Mouse (Mus musculus) ovary, adult 18-20 months (tissue): ENCODE measurements at regions not wholly inside any gene's neighbourhood (a gene's known extent, or its start where the extent isn't known, plus 50 kb on each side); places are given as distances from the start of the nearest gene placed in this dataset.

Experiments used
- DNase-seq: peaks from one replicate; pipeline ENCODE4 v3.0.0; 2022; ENCODE audit warnings: low spot score, mixed read lengths

DNA sequence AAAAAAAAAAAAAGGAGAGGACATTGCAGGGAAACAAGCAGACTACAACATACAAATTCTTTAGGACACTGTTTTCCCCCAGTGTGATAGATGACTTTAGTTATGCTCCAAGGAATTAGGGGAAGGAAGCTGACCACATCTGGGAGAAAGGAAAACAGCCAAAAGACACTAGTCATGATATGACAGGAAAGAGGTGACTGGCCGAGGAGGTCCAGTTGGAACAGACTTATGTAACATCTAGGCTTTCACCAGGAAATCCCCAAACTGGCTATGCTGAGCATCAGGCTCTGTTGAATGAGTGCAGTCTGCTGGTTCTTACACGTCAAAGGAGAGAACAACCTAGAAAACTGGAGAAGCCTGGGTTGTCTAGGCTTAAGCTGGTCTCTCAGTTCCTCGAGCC, 163.8 kb downstream of the Hs3st3b1 start:
- no peak for DNase-seq

DNA sequence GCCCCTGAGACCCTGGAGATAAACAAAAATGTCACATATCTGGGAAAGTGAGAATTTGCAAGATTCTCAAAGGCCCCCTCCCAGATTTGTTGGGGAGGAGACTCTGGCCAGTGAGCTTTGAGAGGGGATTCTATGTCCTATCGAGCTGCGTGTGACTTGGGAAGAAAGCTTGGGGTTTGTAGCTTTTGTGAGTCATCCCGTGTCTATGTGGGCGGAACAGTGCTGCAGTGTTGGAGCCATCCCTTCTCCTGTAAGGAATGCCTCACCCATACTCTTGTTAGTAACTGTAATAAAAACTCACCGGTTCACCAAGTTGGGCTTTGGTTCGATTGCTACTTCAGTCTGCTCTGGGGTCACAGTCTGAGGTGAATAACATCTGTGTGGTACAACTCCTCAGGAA, 160.5 kb downstream of the Hs3st3b1 start:
- no peak for DNase-seq

DNA sequence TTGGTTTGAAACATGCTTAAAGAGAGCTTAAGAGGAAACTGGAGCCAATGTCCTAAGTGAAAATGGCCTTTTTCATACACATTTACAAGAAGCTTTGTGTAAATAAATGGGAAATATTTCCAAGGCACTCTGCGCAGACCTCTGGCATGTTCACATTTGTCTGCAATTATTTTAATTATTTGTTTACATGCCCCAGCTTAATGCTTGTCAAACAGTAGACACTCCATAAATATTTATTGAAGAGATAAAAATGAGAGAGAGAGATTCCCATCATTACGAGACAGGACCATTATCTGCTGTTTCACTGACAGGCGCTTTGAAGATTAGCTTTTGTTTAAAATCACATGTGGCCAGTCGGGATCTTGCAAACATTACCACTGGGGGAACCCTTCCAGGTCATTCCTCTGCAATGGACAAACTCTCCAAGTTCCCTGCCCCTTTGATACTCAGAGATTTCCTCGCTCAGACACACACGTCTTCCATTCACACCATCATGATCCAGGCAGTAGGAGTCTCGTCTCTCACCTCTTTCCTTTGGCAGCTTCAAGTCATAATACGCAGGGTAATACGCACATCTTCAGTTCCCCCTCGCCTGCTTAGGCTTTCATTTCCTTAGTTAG, 154.3 kb downstream of the Hs3st3b1 start:
- no peak for DNase-seq

DNA sequence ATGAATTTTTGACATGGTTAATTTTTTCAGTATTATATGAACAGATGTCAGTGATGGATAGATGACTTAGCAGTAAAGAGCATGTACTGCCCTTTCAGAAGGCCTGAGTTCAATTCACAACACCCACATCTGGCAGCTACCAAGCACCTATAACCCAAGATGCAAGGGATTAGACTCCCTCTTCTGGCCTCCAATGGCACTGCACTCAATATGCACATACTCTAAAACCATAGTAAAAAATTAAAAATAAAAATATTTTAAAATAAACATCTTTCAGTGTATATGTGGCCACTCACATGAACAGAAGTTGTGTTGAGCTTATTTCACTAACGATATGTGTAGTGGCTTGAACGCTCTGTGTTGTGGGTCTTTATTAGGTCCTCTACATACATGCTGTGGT, 152.4 kb downstream of the Hs3st3b1 start:
- no peak for DNase-seq

DNA sequence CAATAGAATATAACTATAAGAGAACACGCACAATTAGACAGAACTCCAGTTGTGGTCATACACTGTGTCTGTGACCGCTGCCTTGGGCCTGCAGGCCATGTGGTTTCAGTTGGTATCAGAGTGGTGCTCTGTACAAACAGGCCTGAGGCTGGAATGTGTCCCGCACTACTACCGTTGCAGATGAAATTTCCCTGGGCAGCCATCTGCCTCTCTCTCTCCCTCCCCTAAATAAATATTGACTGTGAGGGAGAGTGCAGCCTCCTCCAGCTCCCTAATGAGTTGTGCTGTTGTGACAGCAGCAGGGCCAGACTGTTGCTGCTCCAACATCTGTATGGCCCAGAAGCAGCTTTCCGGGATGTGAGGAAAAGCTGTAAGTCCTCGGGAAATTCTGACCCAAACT, 146.7 kb downstream of the Hs3st3b1 start:
- DNase-seq, result no peak

DNA sequence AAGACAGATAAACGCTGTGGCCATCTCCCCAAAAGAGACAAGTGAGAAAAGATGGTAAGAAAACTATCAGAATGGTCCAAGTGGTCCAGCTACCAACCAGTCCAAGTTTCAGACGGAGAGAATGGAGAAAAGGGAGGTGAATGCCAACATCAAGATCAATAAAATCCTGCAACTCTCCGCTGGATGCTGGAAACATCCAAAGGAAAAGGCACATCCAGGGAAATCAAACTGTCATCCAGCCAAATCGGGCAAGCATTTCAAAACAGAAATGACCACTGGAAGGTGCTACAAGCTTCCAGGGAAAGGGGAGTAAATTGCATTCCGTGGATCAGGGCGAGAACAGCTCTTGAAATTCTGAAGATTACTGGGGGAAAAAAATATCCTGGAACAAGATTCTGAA, 142.7 kb downstream of the Hs3st3b1 start:
- no peak for DNase-seq

DNA sequence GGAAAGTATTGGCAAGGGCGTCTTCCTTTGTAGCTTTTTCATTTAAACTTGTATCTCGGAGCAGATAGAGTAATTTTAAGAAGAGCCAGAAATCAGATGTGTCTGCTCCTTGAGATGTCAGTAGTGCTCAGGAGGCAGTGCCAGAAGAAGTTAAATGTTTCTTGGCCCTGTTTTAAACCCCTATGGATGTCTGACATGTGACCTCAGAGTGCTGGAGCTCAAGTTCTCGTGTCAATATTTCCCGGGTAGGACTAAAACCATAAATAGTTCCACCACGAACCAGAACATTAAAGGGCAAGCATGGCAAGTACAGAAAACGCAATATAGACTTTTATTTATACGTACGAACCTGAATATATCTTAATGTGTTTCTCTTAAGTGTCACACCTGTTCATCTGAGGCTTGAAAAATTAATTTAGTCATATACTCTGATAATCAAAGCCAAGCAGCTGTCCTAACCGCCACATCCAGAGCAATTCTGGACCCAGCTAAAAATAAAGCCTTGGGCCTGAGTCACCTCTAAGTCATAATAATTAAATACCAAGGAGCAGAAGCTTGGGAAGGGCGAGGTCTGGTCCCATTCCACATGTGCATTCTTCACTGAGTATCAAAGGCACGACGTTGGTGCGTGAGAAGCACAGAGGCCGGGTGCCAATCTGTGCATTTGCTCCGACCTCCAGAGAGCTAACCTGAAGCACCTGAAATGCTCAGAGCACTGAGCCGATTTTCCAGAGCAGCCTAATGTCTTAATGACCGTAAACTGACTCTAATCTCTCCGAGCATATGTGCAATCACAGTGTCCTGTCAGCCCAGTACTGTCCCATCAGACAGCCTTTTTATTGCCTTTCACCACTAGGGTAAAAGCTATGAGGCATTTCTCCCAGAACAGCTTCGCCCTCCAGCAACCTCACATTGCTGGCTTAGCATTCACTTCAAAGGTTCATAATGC, 139.8 kb downstream of the Hs3st3b1 start:
- DNase-seq, result no peak

DNA sequence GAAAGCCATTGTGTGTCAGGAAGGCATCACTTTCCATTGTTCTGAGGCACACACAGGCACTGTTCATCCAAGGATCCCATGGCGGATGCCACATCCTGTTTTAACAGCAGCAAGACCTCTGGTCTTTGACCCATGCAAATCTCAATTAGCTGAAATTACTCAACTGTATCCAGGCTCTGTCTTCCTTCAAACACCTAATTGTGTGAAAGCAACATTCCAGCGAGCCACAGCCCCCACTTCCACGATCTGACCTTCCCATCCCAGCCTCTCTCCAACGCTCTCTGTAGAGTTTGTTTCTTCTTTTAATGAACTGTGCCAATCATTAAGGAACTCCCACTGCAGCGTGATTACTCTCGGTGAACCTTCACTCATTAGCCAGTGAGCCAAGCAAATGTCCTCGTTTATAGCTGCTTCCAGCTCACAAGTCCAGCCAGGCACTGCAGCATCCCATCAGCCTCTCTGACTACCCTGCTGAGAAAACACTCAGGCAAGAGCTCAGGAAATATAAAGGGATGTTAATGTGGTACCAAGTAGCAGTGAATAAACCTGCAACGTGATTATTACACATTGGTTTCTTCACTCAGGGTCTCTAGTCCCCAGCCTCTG, 136.7 kb downstream of the Hs3st3b1 start:
- no peak for DNase-seq

DNA sequence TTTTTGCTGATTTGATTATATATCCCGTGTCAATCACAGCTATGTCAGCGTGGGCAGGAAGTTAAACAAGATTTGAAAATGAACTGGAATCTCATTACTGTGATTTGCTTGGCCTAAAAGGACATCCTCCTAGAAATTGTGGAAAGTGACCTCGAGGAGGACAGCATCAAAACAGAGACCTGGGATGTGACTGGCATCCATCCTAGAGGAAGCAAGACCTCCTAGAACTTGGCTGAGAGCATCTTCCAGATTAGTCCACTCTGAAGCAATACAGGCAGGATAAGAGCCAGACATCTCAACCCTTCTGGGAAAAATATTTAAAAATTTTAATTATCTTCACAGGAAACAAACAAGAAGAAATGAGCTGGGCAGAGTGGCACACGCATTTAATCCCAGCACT, 136.1 kb downstream of the Hs3st3b1 start:
- no peak for DNase-seq

DNA sequence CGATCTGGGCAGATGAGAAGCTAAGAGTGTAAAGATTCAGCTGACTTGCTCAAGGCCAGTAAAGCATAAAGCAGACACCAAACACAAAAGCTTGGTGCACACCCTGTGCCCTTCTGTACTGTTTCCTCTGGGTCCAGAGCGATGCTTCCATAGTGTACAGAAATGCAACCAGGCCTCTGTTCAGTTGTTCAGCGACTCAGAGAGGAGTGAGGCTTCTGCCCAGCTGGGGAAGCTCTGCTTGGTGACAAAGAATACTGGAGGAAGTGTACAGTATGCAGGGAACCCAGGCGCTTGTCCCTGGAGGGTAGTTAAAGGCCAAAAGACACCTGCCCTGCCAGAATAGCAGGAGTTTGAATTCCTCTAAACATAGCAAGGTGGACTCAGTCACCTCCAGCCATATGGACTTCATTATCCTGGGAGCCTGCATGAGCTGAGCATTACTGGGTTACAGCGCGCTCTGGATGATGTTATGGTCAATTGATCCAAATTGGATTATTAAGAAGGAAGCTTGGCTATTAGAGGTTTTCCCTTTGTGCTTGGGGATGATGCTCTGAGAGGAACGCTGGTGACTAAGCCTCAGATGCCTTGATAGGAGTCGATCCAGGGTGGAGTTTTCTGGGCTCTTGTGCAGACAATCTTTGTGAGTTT, 132.5 kb downstream of the Hs3st3b1 start:
- DNase-seq, result no peak

DNA sequence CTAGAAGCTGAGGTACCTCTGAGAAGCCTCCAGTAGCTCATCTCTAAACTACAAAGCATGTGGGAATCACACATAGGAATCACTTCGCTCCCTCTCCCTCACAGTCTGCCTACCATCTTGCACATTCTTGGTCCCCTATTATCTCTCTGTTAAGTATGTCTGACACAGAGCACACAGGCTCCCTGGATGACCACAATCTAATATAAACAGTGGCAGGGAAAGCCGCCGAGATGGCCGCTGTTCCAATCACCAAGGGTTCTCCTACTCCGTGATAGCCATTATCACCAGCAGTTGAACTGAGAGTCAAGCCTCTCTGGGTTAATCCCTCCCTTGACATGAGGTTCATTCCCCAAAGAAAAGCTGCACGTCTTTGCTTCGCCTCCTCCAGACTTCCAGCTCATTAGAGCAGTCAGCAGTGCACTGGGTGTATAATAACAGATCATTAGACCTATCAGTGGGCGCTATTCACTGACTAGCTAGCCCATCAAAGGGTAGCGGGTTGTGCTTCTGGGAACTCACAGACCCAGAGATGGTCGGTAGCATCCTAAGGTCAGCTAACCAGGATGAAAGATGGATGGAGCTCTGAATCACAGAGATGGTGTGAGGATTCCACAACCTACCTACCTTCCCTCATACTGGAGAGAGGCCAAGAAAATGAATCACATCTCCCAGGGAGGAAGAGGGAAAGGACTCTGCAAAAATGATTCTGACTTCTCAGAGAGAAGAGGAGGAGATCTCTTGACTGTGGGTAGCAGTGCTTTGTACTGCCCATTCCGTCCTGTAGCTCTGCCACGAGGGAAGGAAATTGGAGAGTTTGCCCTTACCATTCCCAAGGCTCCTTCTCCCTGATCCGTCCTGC, 130.9 kb downstream of the Hs3st3b1 start:
- DNase-seq, result no peak

DNA sequence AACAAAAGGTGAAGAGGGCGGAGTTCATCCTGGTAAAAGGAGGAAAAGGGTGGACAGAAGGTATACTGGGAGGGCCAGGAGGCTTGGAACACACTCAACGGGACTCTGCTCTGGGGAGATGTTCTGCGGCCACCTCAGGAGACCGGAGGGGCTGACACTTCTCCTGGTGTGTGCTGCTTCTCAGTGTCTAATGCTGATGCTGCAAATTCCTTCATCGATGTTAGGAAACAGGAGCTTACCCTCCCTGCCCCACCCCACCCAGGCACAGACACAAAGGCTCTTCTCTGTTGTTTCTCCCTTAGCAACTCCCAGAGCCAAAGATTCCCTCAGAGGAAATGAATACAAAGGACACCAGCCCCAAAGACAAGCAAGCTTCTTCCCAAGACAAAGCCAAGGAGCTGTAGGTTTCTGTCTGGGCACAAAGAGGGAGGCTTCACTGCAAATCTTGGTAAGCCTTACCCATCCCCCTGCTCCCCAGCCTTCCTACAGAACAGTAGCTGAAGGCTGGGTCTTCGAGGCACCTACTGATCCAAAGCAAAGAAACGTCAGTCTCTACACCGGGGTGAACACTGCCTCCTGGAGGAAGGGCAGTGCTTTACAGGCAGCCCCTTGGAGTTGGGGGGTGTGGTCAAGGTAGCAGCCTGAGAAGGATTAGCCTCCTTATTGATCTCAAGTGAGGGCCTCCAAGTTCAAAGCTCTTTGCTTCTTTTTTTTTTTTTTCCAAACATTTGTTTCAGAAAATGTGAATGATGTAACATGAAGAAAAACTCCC, 128.2 kb downstream of the Hs3st3b1 start:
- no peak for DNase-seq

DNA sequence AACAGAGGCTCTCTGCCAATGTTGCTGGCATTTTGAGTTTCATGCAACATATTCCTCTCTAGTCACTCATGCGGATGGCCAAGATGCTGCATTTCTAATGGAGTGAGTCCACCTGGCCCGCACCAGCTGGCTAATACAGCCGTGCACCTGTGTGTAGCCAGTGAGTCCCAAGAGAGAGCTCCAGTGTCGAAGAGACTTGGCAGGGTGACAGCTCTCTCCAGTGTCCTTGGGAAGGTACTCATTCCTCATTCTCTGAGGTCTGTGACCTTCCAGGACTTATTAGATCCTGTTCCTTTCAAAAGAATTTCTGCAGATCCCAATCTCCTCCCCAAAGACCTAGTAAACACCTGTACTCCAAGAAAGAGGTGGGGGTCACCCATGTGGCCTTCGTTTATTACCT, 109.9 kb downstream of the Hs3st3b1 start:
- DNase-seq, result no peak

DNA sequence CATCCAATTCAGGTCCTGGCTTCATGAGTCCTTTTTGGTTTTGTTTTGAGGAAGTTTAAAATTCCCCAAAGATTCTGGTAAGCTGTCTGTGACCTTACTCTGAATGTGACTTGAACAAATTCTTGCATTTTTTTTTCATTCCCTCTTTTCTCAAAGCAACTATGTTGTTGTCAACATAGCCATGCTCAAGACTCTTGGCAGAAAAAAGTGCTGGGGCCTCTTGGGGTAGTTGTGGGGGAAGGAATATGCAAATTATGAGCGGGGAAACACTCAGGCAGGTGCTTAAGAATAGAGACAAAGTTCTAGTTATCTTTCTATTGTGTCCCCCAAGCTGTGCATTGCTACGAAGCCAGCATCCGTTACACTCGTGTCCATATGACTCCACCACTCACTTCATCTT, 99.2 kb downstream of the Hs3st3b1 start:
- DNase-seq, result no peak

DNA sequence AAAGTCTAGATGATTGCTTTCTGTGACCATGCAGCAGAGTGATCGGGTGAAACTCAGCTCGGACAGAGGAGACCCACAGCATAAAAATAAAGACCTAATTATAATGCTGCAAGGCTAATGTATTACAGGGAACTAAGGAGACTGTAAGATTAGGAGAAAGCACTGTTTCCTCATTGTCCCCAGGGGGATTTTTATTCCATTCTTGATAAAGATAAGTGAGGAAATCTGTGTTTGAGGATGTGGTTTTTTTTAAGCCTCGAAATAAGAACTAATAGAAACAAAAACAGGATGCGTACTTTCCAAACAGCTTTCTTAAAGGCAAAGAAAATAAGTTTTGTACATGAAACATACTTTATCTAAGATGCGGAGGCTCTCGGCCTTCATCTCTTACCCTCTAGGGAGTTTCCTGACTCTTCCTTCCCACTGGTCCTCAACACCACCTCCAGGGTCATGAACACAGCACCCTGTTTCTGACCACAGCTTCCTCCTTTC, 94.8 kb downstream of the Hs3st3b1 start:
- DNase-seq, result no peak

DNA sequence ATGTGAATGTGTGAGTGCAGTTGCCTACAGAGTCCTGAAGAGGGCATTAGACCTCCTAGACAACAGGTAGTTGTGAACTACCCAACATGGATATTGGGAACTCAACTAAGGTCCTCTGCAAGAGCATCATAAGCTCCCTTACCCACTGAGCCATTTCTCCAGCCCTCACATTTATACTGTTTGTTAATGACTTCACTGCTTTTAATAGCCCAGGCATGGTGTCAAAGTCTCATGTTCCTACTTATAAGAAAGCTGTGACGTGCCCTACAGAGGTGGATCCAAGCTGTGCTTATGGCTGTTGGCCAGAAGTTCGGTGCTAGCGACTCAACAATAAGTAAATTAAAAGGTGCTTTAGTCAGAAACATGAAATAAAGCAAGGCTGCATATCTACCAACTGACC, 88.6 kb downstream of the Hs3st3b1 start:
- DNase-seq, result no peak

DNA sequence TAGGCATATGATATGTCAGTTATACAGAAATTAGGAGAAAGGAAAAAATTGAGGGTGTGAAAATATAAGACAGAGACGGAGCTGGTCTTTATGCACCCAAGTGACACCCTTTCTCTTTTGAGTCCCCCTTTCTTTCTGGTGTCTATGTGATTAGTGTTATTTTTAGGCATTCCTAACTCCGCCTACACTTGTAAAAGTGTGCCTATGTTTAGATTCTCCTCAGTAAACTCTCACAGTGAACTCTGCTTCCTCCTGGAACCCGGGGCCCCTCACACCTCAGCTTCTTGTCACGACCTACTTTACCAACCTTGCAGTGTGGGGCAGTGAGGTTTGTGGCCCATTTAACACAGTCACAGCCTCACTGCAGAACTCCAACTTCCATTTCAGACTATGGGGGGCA, 88.0 kb downstream of the Hs3st3b1 start:
- DNase-seq, result no peak

DNA sequence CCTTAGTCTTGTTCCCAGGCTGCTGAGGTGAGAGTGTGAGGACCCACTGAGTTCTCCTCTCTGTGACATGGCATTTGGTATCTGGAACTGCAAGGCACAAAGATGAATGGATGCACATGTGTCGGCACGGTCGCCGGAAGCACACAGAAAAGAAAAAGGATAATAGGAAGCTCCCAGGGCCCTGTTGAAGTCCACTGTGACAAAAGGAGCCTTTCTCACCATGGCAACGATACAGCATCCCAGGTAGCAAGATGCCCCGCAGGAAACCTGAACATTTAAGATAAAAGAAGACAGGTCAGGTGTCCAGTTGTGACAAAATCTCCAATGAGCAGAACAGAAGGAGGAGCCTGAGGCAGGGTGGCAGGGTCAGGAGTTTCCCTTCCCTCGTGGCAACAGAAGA, 87.5 kb downstream of the Hs3st3b1 start:
- no peak for DNase-seq
